Mouse (Mus musculus) embryonic facial prominence, embryonic 12.5 days (tissue): Measurements from ENCODE around the gene Serpina3i. TPM values are rescaled to one million over a fixed set of nuclear protein-coding genes. Genes with fewer than 3 reads are reported as not detected.

Experiments
- ATAC-seq: fragments of 200-750 bp; cut with Nextera tagmentation; 2 replicates; pipeline ENCODE4 v1.8.0; 2017; ENCODE audit not compliant: insufficient number of reproducible peaks, insufficient read depth, low FRiP score, low TSS enrichment
- H3K27ac ChIP-seq: fragments of 300-500 bp; sonication (generic); 2 replicates; pipeline ENCODE4 v1.5.1; 2016; ENCODE audit warnings: mild to moderate bottlenecking
- H3K27me3 ChIP-seq: fragments of 300-500 bp; sonication (generic); 2 replicates; pipeline ENCODE4 v1.6.1; 2016; ENCODE audit warnings: mild to moderate bottlenecking, moderate library complexity
- H3K36me3 ChIP-seq: fragments of 300-500 bp; sonication (generic); 2 replicates; pipeline ENCODE4 v1.6.1; 2016; ENCODE audit warnings: mild to moderate bottlenecking
- H3K4me1 ChIP-seq: fragments of 300-500 bp; sonication (generic); 2 replicates; pipeline ENCODE4 v1.6.1; 2016
- H3K4me2 ChIP-seq: fragments of 300-500 bp; sonication (generic); replicated peaks from 2 replicates; pipeline ENCODE4 v1.6.1; 2016; ENCODE audit warnings: mild to moderate bottlenecking, moderate library complexity
- H3K4me3 ChIP-seq: fragments of 300-500 bp; sonication (generic); 2 replicates; pipeline ENCODE4 v1.5.1; 2016; ENCODE audit warnings: mild to moderate bottlenecking
- H3K9ac ChIP-seq: fragments of 300-500 bp; sonication (generic); 2 replicates; pipeline ENCODE4 v1.6.1; 2016; ENCODE audit warnings: mild to moderate bottlenecking, moderate library complexity
- H3K9me3 ChIP-seq: fragments of 300-500 bp; sonication (generic); 2 replicates; pipeline ENCODE4 v1.6.1; 2016; ENCODE audit warnings: mild to moderate bottlenecking, moderate library complexity
- WGBS: fragments of 180-500 bp; shearing (Covaris S2); methylation state at CpG from one replicate; pipeline ENCODE4 v1.1.7; 2016; 5-methylcytosine and 5-hydroxymethylcytosine counted together
- polyA plus RNA-seq: library from polyadenylated mRNA; unstranded; fragments of >200 nt; fragmentation: Nextera tagmentation; extraction: Ambion mirVana; gene quantifications from 2 replicates; pipeline ENCODE4 v1.2.1, GENCODE M21; 2016

The Serpina3i gene
- polyA plus RNA-seq, 1 experiment from 2014 or later, result 0.13 TPM

DNA sequence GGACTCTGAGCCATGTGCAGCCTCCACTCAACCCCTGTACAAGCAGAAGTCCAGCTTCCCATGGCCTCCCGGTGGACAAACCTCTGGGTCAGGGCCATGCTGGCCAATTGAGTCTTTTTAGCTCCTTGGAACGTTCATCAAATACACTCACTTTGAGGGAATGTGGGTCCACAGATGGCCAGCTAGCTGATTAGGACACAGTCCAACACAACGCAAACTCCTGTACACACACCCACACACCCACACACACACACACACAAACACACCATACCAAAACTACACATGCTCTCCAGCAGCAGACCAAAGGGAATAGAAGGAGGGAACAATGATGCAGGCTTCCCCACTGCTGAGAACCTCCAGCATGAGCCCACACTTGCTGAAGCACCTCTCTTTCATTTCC, 17.3 kb upstream of the Serpina3i start:
- WGBS, result 86% methylated on average over 3 of the region's 3 CpGs
- no peak overlapping the region for H3K4me2 ChIP-seq
- H3K27ac ChIP-seq, result no peak overlapping the region
- no peak overlapping the region for H3K9ac ChIP-seq
- no peak for ATAC-seq
- H3K4me1 ChIP-seq, result no peaks in the 10 kb centered on the region
- H3K9me3 ChIP-seq, result no peaks in the 10 kb centered on the region
- no peak overlapping the region for H3K4me3 ChIP-seq
- H3K27me3 ChIP-seq, result no peaks in the 10 kb centered on the region
- no peaks in the 10 kb centered on the region for H3K36me3 ChIP-seq

DNA sequence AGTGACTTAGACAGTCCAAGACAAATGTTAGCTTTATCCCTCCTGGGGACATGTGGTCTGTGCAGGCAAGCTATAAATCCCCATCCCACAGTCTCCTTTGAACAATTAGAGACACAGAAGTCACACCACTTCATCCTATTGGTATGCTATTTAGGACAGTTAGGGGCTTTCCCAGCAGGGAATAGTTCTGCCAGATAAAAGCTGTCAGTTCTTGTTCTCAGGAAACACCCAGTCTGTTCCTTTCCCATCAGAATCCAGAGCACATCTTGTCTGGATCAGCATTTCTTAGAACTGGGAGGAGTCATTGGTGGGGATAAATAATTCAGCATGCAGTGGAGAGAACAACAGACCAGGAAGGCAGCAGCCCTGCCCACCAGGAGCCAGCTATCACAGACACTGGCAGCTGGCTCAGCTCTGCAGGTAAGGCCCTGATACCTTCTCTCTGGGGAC, 15.3 kb upstream of the Serpina3i start:
- no peaks in the 10 kb centered on the region for H3K27me3 ChIP-seq
- no peaks in the 10 kb centered on the region for H3K4me1 ChIP-seq
- H3K9ac ChIP-seq, result no peak overlapping the region
- no peaks in the 10 kb centered on the region for H3K36me3 ChIP-seq
- no peak overlapping the region for H3K27ac ChIP-seq
- no peak for ATAC-seq
- no peak overlapping the region for H3K4me2 ChIP-seq
- H3K9me3 ChIP-seq, result no peaks in the 10 kb centered on the region
- no peak overlapping the region for H3K4me3 ChIP-seq

DNA sequence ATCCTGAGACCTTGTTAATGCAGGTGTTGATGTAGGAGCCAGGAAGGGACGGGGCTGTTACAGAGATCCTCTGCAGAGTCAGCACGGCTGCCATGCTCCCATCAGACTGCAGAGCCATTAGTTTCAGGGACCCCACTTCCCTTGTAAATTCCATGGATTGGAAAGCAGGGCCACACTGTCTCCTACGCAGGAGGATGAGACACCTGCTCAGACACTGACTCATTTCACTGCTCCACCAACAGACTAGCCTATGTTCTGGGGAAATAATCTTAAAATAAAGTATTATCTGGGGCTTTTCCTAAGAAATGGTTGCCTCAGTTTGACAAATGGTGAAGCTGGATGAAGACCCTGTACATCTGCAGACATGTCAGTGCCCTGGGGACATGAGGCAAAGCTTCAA, 14.7 kb upstream of the Serpina3i start:
- 75% methylated on average over 3 of the region's 3 CpGs for WGBS
- no peaks in the 10 kb centered on the region for H3K36me3 ChIP-seq
- no peak overlapping the region for H3K4me2 ChIP-seq
- H3K4me3 ChIP-seq, result no peak overlapping the region
- H3K27ac ChIP-seq, result no peak overlapping the region
- H3K4me1 ChIP-seq, result no peaks in the 10 kb centered on the region
- no peaks in the 10 kb centered on the region for H3K27me3 ChIP-seq
- ATAC-seq, result no peak
- no peak overlapping the region for H3K9ac ChIP-seq
- H3K9me3 ChIP-seq, result no peaks in the 10 kb centered on the region

DNA sequence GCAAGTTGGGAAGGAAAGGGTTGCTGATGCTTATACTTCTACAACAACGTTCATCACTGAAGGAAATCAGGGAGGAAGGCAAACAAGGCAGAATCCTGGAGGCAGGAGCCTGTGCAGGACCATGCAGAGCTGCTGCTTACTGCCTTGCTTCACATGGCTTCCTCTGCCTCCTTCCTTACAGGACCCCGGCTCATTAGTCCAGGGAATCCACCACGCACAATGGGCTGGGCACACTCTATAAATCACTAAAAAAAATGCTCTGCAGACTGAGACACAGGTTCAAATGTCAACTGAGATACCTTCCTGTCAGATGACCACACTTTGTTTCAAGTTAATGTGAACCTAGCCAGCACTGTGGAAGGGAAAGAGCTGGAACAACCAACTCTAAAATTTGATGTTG, 1.9 kb upstream of the Serpina3i start:
- H3K36me3 ChIP-seq, result no peaks in the 10 kb centered on the region
- no peak overlapping the region for H3K4me3 ChIP-seq
- no peaks in the 10 kb centered on the region for H3K27me3 ChIP-seq
- no peaks in the 10 kb centered on the region for H3K4me1 ChIP-seq
- 57% methylated on average over 3 of the region's 3 CpGs for WGBS
- H3K9me3 ChIP-seq, result no peaks in the 10 kb centered on the region
- ATAC-seq, result no peak
- H3K4me2 ChIP-seq, result no peak overlapping the region
- H3K27ac ChIP-seq, result no peak overlapping the region
- H3K9ac ChIP-seq, result no peak overlapping the region

- no peaks in the 10 kb centered on the region for H3K36me3 ChIP-seq
- whole genome bisulfite sequencing, result 75% methylated on average over 3 of the region's 3 CpGs
- no peaks in the 10 kb centered on the region for H3K4me1 ChIP-seq
- H3K27ac ChIP-seq, result no peak overlapping the region
- H3K9me3 ChIP-seq, result no peaks in the 10 kb centered on the region
- H3K4me2 ChIP-seq, result no peak overlapping the region
- H3K9ac ChIP-seq, result no peak overlapping the region
- H3K27me3 ChIP-seq, result no peaks in the 10 kb centered on the region
- ATAC-seq, result no peak
- H3K4me3 ChIP-seq, result no peak overlapping the region
These were observed 3.5 kb downstream of the Serpina3i start for GRCm38 (mm10) chr12:104266374-104266773.

- H3K36me3 ChIP-seq, result no peaks in the 10 kb centered on the region
- 0 out of 2 replicates have a peak, but pooled peaks cover 9% of the 10 kb centered on the region for H3K4me1 ChIP-seq
- no peak overlapping the region for H3K9ac ChIP-seq
- 0 out of 2 replicates have a peak, but pooled peaks cover 3% of the 10 kb centered on the region for H3K9me3 ChIP-seq
- H3K27me3 ChIP-seq, result no peaks in the 10 kb centered on the region
- no peak for ATAC-seq
- no peak overlapping the region for H3K4me2 ChIP-seq
- no peak overlapping the region for H3K4me3 ChIP-seq
- 74% methylated on average over 18 of the region's 18 CpGs for WGBS
- no peak overlapping the region for H3K27ac ChIP-seq
These were observed 15.5 kb downstream of the Serpina3i start for GRCm38 (mm10) chr12:104278216-104279055.

DNA sequence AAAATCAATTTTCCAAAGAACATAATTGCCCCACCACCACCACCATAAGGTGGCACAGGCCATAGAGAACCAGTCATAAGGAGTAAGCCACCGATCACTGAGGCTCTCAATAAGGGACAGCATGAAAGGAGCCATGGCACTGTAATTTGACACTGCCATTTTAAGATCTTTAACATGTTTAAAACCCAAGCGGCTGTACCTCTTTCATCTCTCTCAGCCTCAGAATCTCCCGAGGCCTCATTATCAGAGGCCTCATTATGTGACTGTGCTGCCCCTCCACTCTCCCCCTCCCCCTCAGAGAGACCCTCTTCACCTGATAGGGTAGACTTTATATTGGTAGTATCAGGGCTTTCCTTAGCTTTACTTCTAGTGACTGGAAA, 16.1 kb downstream of the Serpina3i start:
- 0 out of 2 replicates have a peak, but pooled peaks cover 6% of the 10 kb centered on the region for H3K4me1 ChIP-seq
- H3K4me2 ChIP-seq, result no peak overlapping the region
- WGBS, result 5% methylated on average over 3 of the region's 3 CpGs
- no peaks in the 10 kb centered on the region for H3K27me3 ChIP-seq
- no peak overlapping the region for H3K9ac ChIP-seq
- no peak overlapping the region for H3K4me3 ChIP-seq
- ATAC-seq, result no peak
- no peak overlapping the region for H3K27ac ChIP-seq
- H3K36me3 ChIP-seq, result no peaks in the 10 kb centered on the region
- H3K9me3 ChIP-seq, result 0 out of 2 replicates have a peak, but pooled peaks cover 3% of the 10 kb centered on the region

DNA sequence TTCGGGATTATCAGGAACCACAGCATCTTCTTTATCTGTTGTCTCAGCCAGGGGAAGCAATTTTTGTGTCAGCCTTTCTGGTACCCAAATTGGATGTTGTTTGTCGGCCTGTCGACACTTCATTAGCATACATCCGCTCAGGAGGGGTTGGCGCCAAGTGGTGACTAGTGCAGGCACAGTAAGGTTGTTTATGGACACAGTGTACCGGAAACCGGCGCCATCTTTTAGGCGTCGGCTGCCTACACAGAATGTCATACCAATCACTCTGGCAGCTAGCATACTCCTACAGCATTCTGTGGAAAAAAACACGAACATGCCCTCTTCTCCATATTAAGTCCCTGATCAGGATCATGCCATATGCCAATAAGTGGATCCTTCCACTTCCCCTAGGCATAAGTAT, 20.5 kb downstream of the Serpina3i start:
- Histone ChIP-seq H3K27me3 (no peaks in the 10 kb centered on the region), H3K9ac (no peak overlapping the region), H3K27ac (no peak overlapping the region), H3K9me3 (0 out of 2 replicates have a peak, but pooled peaks cover 3% of the 10 kb centered on the region), H3K4me3 (no peak overlapping the region), H3K4me1 (0 out of 2 replicates have a peak, but pooled peaks cover 5% of the 10 kb centered on the region), H3K36me3 (no peaks in the 10 kb centered on the region), H3K4me2 (no peak overlapping the region)
- no peak for ATAC-seq
- 93% methylated on average over 11 of the region's 11 CpGs for WGBS

DNA sequence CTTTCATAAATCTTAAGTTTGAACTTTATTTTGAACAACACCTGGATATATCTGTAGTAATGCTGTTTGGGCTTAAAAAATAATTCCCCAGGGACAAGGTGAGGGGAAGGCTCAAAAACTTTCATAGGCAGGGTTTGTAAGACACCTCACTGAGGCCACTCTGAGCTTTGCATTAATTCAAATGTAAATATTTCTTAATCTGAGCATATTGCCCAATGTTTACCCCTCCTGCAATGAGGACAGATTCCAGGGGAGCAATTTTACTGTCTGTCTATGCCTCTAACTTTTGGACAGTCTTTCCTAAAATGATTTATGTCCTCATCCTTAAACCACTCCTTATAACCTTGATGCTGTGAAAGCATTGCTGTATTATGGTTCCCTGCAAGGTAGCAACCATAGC, 25.4 kb downstream of the Serpina3i start:
- H3K9ac ChIP-seq, result no peak overlapping the region
- no peaks in the 10 kb centered on the region for H3K4me1 ChIP-seq
- no peaks in the 10 kb centered on the region for H3K27me3 ChIP-seq
- 0 out of 2 replicates have a peak, but pooled peaks cover 1% of the 10 kb centered on the region for H3K9me3 ChIP-seq
- no peak overlapping the region for H3K27ac ChIP-seq
- no peak overlapping the region for H3K4me3 ChIP-seq
- no peak overlapping the region for H3K4me2 ChIP-seq
- H3K36me3 ChIP-seq, result no peaks in the 10 kb centered on the region
- ATAC-seq, result no peak

- WGBS, result 44% methylated on average over 4 of the region's 4 CpGs
- H3K4me1 ChIP-seq, result no peaks in the 10 kb centered on the region
- no peak for ATAC-seq
These were observed 26.9 kb downstream of the Serpina3i start for GRCm38 (mm10) chr12:104289872-104290271.

DNA sequence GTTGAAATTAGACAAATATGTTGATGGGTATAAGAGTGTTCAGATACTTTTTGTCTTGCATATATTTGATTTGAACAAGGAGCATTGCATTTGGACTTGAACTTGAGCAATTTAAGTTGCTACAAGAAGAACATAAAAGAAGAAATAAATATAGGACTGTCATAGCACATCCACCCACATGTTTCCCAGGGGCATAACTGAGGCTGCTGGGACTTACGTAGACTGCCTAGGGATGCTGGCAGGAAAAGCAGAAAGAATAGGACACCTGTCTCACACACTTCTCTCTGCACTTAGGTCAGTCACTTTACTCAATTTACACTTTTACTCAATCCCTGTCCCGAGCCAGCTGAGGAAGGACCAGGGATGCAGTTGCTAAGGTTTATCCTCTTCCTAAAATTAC, 31.0 kb downstream of the Serpina3i start:
- Histone ChIP-seq H3K4me2 (no peak overlapping the region), H3K9ac (no peak overlapping the region), H3K27me3 (no peaks in the 10 kb centered on the region), H3K4me1 (no peaks in the 10 kb centered on the region), H3K4me3 (no peak overlapping the region), H3K27ac (no peak overlapping the region), H3K36me3 (no peaks in the 10 kb centered on the region), H3K9me3 (no peaks in the 10 kb centered on the region)
- no peak for ATAC-seq
- WGBS, result 79% methylated on average over 2 of the region's 2 CpGs

More at GRCm38 (mm10) chr12:104289872-104290271, 26.9 kb downstream of the Serpina3i start:
- Histone ChIP-seq H3K9ac (no peak overlapping the region), H3K36me3 (no peaks in the 10 kb centered on the region), H3K27ac (no peak overlapping the region), H3K27me3 (no peaks in the 10 kb centered on the region), H3K9me3 (no peaks in the 10 kb centered on the region), H3K4me3 (no peak overlapping the region), H3K4me2 (no peak overlapping the region)

- WGBS, result 90% methylated on average over 2 of the region's 2 CpGs
- no peak overlapping the region for H3K4me2 ChIP-seq
- no peak for ATAC-seq
These were observed 35.1 kb downstream of the Serpina3i start for GRCm38 (mm10) chr12:104298049-104298448.

More at GRCm38 (mm10) chr12:104298049-104298448, 35.1 kb downstream of the Serpina3i start:
- H3K36me3 ChIP-seq, result no peaks in the 10 kb centered on the region
- no peaks in the 10 kb centered on the region for H3K4me1 ChIP-seq
- H3K9me3 ChIP-seq, result no peaks in the 10 kb centered on the region
- no peak overlapping the region for H3K4me3 ChIP-seq
- H3K9ac ChIP-seq, result no peak overlapping the region
- no peak overlapping the region for H3K27ac ChIP-seq
- no peaks in the 10 kb centered on the region for H3K27me3 ChIP-seq
